Mouse (Mus musculus): Measurements from ENCODE around the gene Hs2st1. TPM values are rescaled to one million over a fixed set of nuclear protein-coding genes. Genes with fewer than 3 reads are reported as not detected.

Gene Hs2st1
- polyA plus RNA-seq, 1 experiment, result not detected

GRCm38 (mm10) chr3:144399358-144400096 lies 170.5 kb downstream of the Hs2st1 start:
- Histone ChIP-seq H3K27ac (ENCODE audit: insufficient read depth, low read depth, low read length) (no peak overlapping the region), H3K4me3 (ENCODE audit: insufficient read depth, low read depth, low read length) (peak overlapping the region; percentile 29), H3K4me1 (ENCODE audit: control insufficient read depth, insufficient read depth, low read length) (peaks cover 5% of the 10 kb centered on the region; the same call in 1 of the 2 replicates)
- WGBS, result 18% methylated on average over 21 of the region's 21 CpGs
- TF ChIP-seq POLR2A (IDR thresholded peaks at IDR 0.05; ENCODE audit: insufficient read depth, low read depth, low read length), result no peak
- TF ChIP-seq CTCF (IDR thresholded peaks at IDR 0.05; ENCODE audit: insufficient read depth, low read depth, low read length), result peak; percentile 70

- 88% methylated on average over 7 of the region's 7 CpGs for WGBS
- Histone ChIP-seq H3K27ac (ENCODE audit: insufficient read depth, low read depth, low read length) (no peak overlapping the region), H3K4me3 (ENCODE audit: insufficient read depth, low read depth, low read length) (no peak overlapping the region), H3K4me1 (ENCODE audit: control insufficient read depth, insufficient read depth, low read length) (peaks cover 5% of the 10 kb centered on the region; the same call in 1 of the 2 replicates)
- TF ChIP-seq POLR2A (IDR thresholded peaks at IDR 0.05; ENCODE audit: insufficient read depth, low read depth, low read length) (no peak), CTCF (IDR thresholded peaks at IDR 0.05; ENCODE audit: insufficient read depth, low read depth, low read length) (no peak)
Observed at GRCm38 (mm10) chr3:144398166-144398565, 171.8 kb downstream of the Hs2st1 start.

- H3K27ac ChIP-seq (ENCODE audit: insufficient read depth, low read depth, low read length), result no peak overlapping the region
Observed at GRCm38 (mm10) chr3:144396478-144396877, 173.5 kb downstream of the Hs2st1 start.

GRCm38 (mm10) chr3:144394454-144394943 lies 175.5 kb downstream of the Hs2st1 start:
- 44% methylated on average over 7 of the region's 7 CpGs for WGBS

More at GRCm38 (mm10) chr3:144396478-144396877, 173.5 kb downstream of the Hs2st1 start:
- TF ChIP-seq POLR2A (IDR thresholded peaks at IDR 0.05; ENCODE audit: insufficient read depth, low read depth, low read length), result no peak
- no peak for TF ChIP-seq CTCF (IDR thresholded peaks at IDR 0.05; ENCODE audit: insufficient read depth, low read depth, low read length)
- WGBS, result 29% methylated on average over 17 of the region's 17 CpGs
- peaks cover 5% of the 10 kb centered on the region; the same call in 1 of the 2 replicates for H3K4me1 ChIP-seq (ENCODE audit: control insufficient read depth, insufficient read depth, low read length)
- H3K4me3 ChIP-seq (ENCODE audit: insufficient read depth, low read depth, low read length), result no peak overlapping the region

GRCm38 (mm10) chr3:144386446-144386845 lies 183.5 kb downstream of the Hs2st1 start:
- no peak for TF ChIP-seq CTCF (IDR thresholded peaks at IDR 0.05; ENCODE audit: insufficient read depth, low read depth, low read length)
- TF ChIP-seq POLR2A (IDR thresholded peaks at IDR 0.05; ENCODE audit: insufficient read depth, low read depth, low read length), result no peak
- Histone ChIP-seq H3K27ac (ENCODE audit: insufficient read depth, low read depth, low read length) (no peak overlapping the region), H3K4me1 (ENCODE audit: control insufficient read depth, insufficient read depth, low read length) (no peaks in the 10 kb centered on the region), H3K4me3 (ENCODE audit: insufficient read depth, low read depth, low read length) (no peak overlapping the region)
- 90% methylated on average over 4 of the region's 4 CpGs for WGBS

More at GRCm38 (mm10) chr3:144394454-144394943, 175.5 kb downstream of the Hs2st1 start:
- Histone ChIP-seq H3K4me1 (ENCODE audit: control insufficient read depth, insufficient read depth, low read length) (peaks cover 3% of the 10 kb centered on the region; the same call in 1 of the 2 replicates), H3K4me3 (ENCODE audit: insufficient read depth, low read depth, low read length) (no peak overlapping the region), H3K27ac (ENCODE audit: insufficient read depth, low read depth, low read length) (no peak overlapping the region)
- TF ChIP-seq POLR2A (IDR thresholded peaks at IDR 0.05; ENCODE audit: insufficient read depth, low read depth, low read length) (no peak), CTCF (IDR thresholded peaks at IDR 0.05; ENCODE audit: insufficient read depth, low read depth, low read length) (no peak)

- no peak for TF ChIP-seq POLR2A (IDR thresholded peaks at IDR 0.05; ENCODE audit: insufficient read depth, low read depth, low read length)
- no peak for TF ChIP-seq CTCF (IDR thresholded peaks at IDR 0.05; ENCODE audit: insufficient read depth, low read depth, low read length)
- Histone ChIP-seq H3K27ac (ENCODE audit: insufficient read depth, low read depth, low read length) (no peak overlapping the region), H3K4me1 (ENCODE audit: control insufficient read depth, insufficient read depth, low read length) (no peaks in the 10 kb centered on the region), H3K4me3 (ENCODE audit: insufficient read depth, low read depth, low read length) (no peak overlapping the region)
- WGBS, result 95% methylated on average over 10 of the region's 10 CpGs
Observed at GRCm38 (mm10) chr3:144384648-144385047, 185.3 kb downstream of the Hs2st1 start.

GRCm38 (mm10) chr3:144381431-144381980 lies 188.5 kb downstream of the Hs2st1 start:
- 53% methylated on average over 16 of the region's 16 CpGs for WGBS
- H3K27ac ChIP-seq (ENCODE audit: insufficient read depth, low read depth, low read length), result no peak overlapping the region
- TF ChIP-seq POLR2A (IDR thresholded peaks at IDR 0.05; ENCODE audit: insufficient read depth, low read depth, low read length) (no peak), CTCF (IDR thresholded peaks at IDR 0.05; ENCODE audit: insufficient read depth, low read depth, low read length) (no peak)
- peaks cover 10% of the 10 kb centered on the region for H3K4me1 ChIP-seq (ENCODE audit: control insufficient read depth, insufficient read depth, low read length)
- no peak overlapping the region for H3K4me3 ChIP-seq (ENCODE audit: insufficient read depth, low read depth, low read length)

- Histone ChIP-seq H3K27ac (ENCODE audit: insufficient read depth, low read depth, low read length) (no peak overlapping the region), H3K4me1 (ENCODE audit: control insufficient read depth, insufficient read depth, low read length) (peaks cover 10% of the 10 kb centered on the region), H3K4me3 (ENCODE audit: insufficient read depth, low read depth, low read length) (no peak overlapping the region)
- 21% methylated on average over 18 of the region's 18 CpGs for WGBS
- peak; percentile 39; the same call in 1 of the 2 replicates for TF ChIP-seq CTCF (IDR thresholded peaks at IDR 0.05; ENCODE audit: insufficient read depth, low read depth, low read length)
- TF ChIP-seq POLR2A (IDR thresholded peaks at IDR 0.05; ENCODE audit: insufficient read depth, low read depth, low read length), result no peak
Observed at GRCm38 (mm10) chr3:144380921-144381320, 189.1 kb downstream of the Hs2st1 start.

- H3K27ac ChIP-seq (ENCODE audit: insufficient read depth, low read depth, low read length), result no peak overlapping the region
- H3K4me3 ChIP-seq (ENCODE audit: insufficient read depth, low read depth, low read length), result no peak overlapping the region
- peaks cover 10% of the 10 kb centered on the region for H3K4me1 ChIP-seq (ENCODE audit: control insufficient read depth, insufficient read depth, low read length)
- WGBS, result 89% methylated on average over 4 of the region's 4 CpGs
- no peak for TF ChIP-seq POLR2A (IDR thresholded peaks at IDR 0.05; ENCODE audit: insufficient read depth, low read depth, low read length)
- TF ChIP-seq CTCF (IDR thresholded peaks at IDR 0.05; ENCODE audit: insufficient read depth, low read depth, low read length), result no peak
Observed at GRCm38 (mm10) chr3:144379801-144380200, 190.2 kb downstream of the Hs2st1 start.

Other genes starting within 250 kb of the Hs2st1 start
- gene Selenof, start 123 bp upstream of the Hs2st1 start, polyA plus RNA-seq (2012; ENCODE audit: insufficient read depth, insufficient read length, low replicate concordance, missing spikeins), result not detected in 2 replicates
- gene Sh3glb1, start 150.2 kb upstream of the Hs2st1 start, polyA plus RNA-seq (2012; ENCODE audit: insufficient read depth, insufficient read length, low replicate concordance, missing spikeins), result 182 TPM in 1 of 2 replicates, not detected in the other
- not detected in 2 replicates for gene Clca3a1, start 190.8 kb upstream of the Hs2st1 start, polyA plus RNA-seq (2012; ENCODE audit: insufficient read depth, insufficient read length, low replicate concordance, missing spikeins)
- not detected in 2 replicates for gene Clca3a2, start 249.3 kb upstream of the Hs2st1 start, polyA plus RNA-seq (2012; ENCODE audit: insufficient read depth, insufficient read length, low replicate concordance, missing spikeins)

Measured in olfactory bulb, adult 2 months (tissue).